Mouse (Mus musculus) myocyte (in vitro differentiated cells): Measurements from ENCODE around the gene Aox3. TPM values are rescaled to one million over a fixed set of nuclear protein-coding genes. Genes with fewer than 3 reads are reported as not detected.

Experiments used
- H3K27me3 ChIP-seq: one replicate; pipeline ENCODE4 v1.6.1; 2011; ENCODE audit not compliant: control insufficient read depth, insufficient read depth, insufficient read length
- H3K36me3 ChIP-seq: one replicate; pipeline ENCODE4 v1.6.1; 2011; ENCODE audit not compliant: control insufficient read depth, insufficient read depth
- H3K4me2 ChIP-seq: one replicate; pipeline ENCODE4 v1.6.1; 2011; ENCODE audit warnings: low read depth, control low read depth
- H3K4me3 ChIP-seq: one replicate; pipeline ENCODE4 v1.5.1; 2011; ENCODE audit warnings: mild to moderate bottlenecking, control low read depth, moderate library complexity
- H3K79me2 ChIP-seq: one replicate; pipeline ENCODE4 v1.6.1; 2011; ENCODE audit not compliant: control insufficient read depth, insufficient read depth
- H3ac ChIP-seq: one replicate; pipeline ENCODE4 v1.6.1; 2011; ENCODE audit not compliant: control insufficient read depth, insufficient read length
- CEBPB ChIP-seq: IDR thresholded peaks from 2 replicates; pipeline ENCODE4 v1.6.1; 2011; ENCODE audit warnings: mild to moderate bottlenecking, moderate library complexity; ENCODE audit not compliant: poor library complexity, insufficient read depth, severe bottlenecking
- E2F4 ChIP-seq: IDR thresholded peaks from one replicate; pipeline ENCODE4 v1.6.1; 2011; ENCODE audit warnings: mild to moderate bottlenecking, control low read depth, moderate library complexity; ENCODE audit not compliant: insufficient read depth
- MAX ChIP-seq: IDR thresholded peaks from one replicate; pipeline ENCODE4 v1.6.1; 2011; ENCODE audit warnings: low read depth, mild to moderate bottlenecking, control low read depth
- MYOD1 ChIP-seq, 3 experiments: IDR thresholded peaks; one replicate each; pipeline ENCODE4 v1.6.1; 2011; ENCODE audit warnings: control low read depth in 2 of 3, low read depth in 2 of 3, mild to moderate bottlenecking in 2 of 3, moderate library complexity in 1 of 3; ENCODE audit not compliant: insufficient read length in 2 of 3, control insufficient read depth in 1 of 3
- MYOG ChIP-seq, 3 experiments: IDR thresholded peaks; one replicate each; pipeline ENCODE4 v1.6.1; 2011; ENCODE audit warnings: control low read depth in 2 of 3, low read depth in 2 of 3, mild to moderate bottlenecking in 2 of 3; ENCODE audit not compliant: insufficient read length in 2 of 3, control insufficient read depth in 1 of 3, insufficient read depth in 1 of 3
- POLR2A ChIP-seq: IDR thresholded peaks from one replicate; pipeline ENCODE4 v1.6.1; 2011; ENCODE audit warnings: low read depth, mild to moderate bottlenecking, control low read depth, moderate library complexity; ENCODE audit not compliant: insufficient read length
- POLR2AphosphoS2 ChIP-seq: IDR thresholded peaks from one replicate; pipeline ENCODE4 v1.6.1; 2011; ENCODE audit warnings: low read depth, control low read depth; ENCODE audit not compliant: insufficient read length
- REST ChIP-seq: IDR thresholded peaks from one replicate; pipeline ENCODE4 v1.6.1; 2011; ENCODE audit warnings: mild to moderate bottlenecking, control low read depth, moderate library complexity; ENCODE audit not compliant: insufficient read depth, insufficient read length
- SRF ChIP-seq: IDR thresholded peaks from one replicate; pipeline ENCODE4 v1.6.1; 2011; ENCODE audit warnings: low read depth; ENCODE audit not compliant: control insufficient read depth, insufficient read length
- TCF12 ChIP-seq: IDR thresholded peaks from one replicate; pipeline ENCODE4 v1.6.1; 2011; ENCODE audit warnings: mild to moderate bottlenecking, control low read depth; ENCODE audit not compliant: poor library complexity, insufficient read depth, severe bottlenecking
- TCF3 ChIP-seq: IDR thresholded peaks from one replicate; pipeline ENCODE4 v1.6.1; 2011; ENCODE audit warnings: low read depth, control low read depth; ENCODE audit not compliant: insufficient read length
- USF1 ChIP-seq: IDR thresholded peaks from one replicate; pipeline ENCODE4 v1.6.1; 2011; ENCODE audit warnings: low read depth, mild to moderate bottlenecking, control low read depth, moderate library complexity
- polyA plus RNA-seq: library from polyadenylated mRNA; unstranded; fragments of >200 nt; fragmentation: generic; extraction: Trizol; gene quantifications from one replicate; pipeline ENCODE4 v1.2.1, GENCODE M21; 2012; ENCODE audit warnings: missing spikeins

Gene Aox3
- polyA plus RNA-seq, 1 experiment: not detected

DNA sequence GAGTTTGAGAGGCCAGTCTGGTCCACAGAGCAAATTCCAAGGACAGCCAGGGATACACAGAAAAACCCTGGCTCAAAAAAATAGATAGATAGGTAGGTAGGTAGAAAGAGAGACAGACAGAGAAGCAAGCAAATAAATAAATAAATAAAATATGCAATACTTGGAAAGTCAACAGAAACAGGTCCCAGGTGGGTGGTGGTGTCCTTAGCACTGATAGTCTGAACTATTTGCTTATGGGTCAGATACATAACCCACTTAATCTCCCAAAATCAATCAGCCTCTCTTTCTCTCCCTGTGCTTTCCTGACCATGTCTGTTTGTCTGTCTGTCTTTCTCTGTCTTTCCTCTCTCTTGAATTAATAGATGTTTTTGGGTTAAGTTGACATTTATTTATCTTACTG, 35.0 kb upstream of the Aox3 start:
- no peak overlapping the region for H3K4me2 ChIP-seq
- no peaks in the 10 kb centered on the region for H3K27me3 ChIP-seq
- no peak overlapping the region for H3K4me3 ChIP-seq
- peaks cover 18% of the 10 kb centered on the region for H3K36me3 ChIP-seq
- no peaks in the 10 kb centered on the region for H3K79me2 ChIP-seq
- no peak overlapping the region for H3ac ChIP-seq
- TF ChIP-seq SRF: no peak
- no peak for TF ChIP-seq USF1
- TF ChIP-seq POLR2A: no peak
- TF ChIP-seq CEBPB: no peak
- no peak for TF ChIP-seq E2F4
- no peak for TF ChIP-seq MAX
- TF ChIP-seq TCF12: no peak
- TF ChIP-seq REST: no peak
- no peak for TF ChIP-seq MYOD1 (IDR thresholded peaks at IDR 0.05; ENCODE audit: control insufficient read depth in 1 of 3, insufficient read length in 2 of 3, low read depth in 2 of 3)
- TF ChIP-seq TCF3: no peak
- no peak for TF ChIP-seq MYOG (IDR thresholded peaks at IDR 0.05; ENCODE audit: control insufficient read depth in 1 of 3, insufficient read depth in 1 of 3, insufficient read length in 2 of 3, low read depth in 2 of 3)
- no peak for TF ChIP-seq POLR2AphosphoS2

DNA sequence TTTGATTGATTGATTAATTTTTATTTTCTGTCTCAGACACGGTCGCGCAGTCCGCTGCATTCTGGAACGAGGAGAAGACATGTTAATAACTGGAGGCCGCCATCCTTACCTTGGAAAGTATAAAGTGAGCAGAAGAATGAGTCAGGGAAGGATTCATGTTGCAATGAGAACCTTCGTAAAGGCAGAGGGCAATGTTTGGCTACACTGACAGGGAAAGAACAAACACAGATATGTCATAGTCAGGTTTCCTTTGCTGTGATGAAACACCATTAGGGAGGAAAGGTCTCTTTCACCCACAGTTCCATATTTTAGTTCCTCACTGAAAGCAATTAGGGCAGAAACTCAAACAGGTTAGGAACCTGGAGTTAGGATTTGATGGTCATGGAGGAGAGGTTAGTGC, 34.5 kb upstream of the Aox3 start:
- no peaks in the 10 kb centered on the region for H3K27me3 ChIP-seq
- H3K4me2 ChIP-seq: no peak overlapping the region
- H3K4me3 ChIP-seq: no peak overlapping the region
- H3ac ChIP-seq: no peak overlapping the region
- H3K36me3 ChIP-seq: peaks cover 13% of the 10 kb centered on the region
- no peaks in the 10 kb centered on the region for H3K79me2 ChIP-seq
- TF ChIP-seq MYOD1 (IDR thresholded peaks at IDR 0.05; ENCODE audit: control insufficient read depth in 1 of 3, insufficient read length in 2 of 3, low read depth in 2 of 3) (no peak), SRF (no peak), POLR2AphosphoS2 (no peak), E2F4 (no peak), MYOG (IDR thresholded peaks at IDR 0.05; ENCODE audit: control insufficient read depth in 1 of 3, insufficient read depth in 1 of 3, insufficient read length in 2 of 3, low read depth in 2 of 3) (no peak), USF1 (no peak), POLR2A (no peak)

DNA sequence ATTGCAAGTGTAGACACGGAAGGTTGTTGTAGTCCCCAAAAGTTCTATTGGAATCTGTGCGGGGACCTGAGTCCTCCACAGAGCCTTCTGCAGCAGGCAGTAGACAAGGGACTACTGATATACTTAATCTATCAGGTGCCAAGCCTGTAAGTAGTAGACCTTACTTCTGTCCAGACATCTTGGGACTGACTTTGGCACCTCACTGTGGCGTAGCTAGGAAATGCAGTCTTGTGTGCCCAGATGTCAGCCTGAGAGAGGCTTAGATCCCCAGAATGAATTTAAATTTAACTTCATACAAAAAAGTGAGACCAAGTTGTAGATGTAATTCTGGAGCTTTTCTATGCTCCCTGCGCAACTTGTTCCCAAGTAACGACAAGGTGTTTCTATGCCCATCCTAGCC, 33.2 kb upstream of the Aox3 start:
- no peak overlapping the region for H3ac ChIP-seq
- no peak overlapping the region for H3K4me3 ChIP-seq
- H3K4me2 ChIP-seq: no peak overlapping the region
- no peaks in the 10 kb centered on the region for H3K79me2 ChIP-seq
- TF ChIP-seq SRF (no peak), E2F4 (no peak), MYOG (IDR thresholded peaks at IDR 0.05; ENCODE audit: control insufficient read depth in 1 of 3, insufficient read depth in 1 of 3, insufficient read length in 2 of 3, low read depth in 2 of 3) (no peak), USF1 (no peak), REST (no peak), POLR2AphosphoS2 (no peak), TCF3 (no peak), MYOD1 (IDR thresholded peaks at IDR 0.05; ENCODE audit: control insufficient read depth in 1 of 3, insufficient read length in 2 of 3, low read depth in 2 of 3) (no peak)
- no peaks in the 10 kb centered on the region for H3K27me3 ChIP-seq
- H3K36me3 ChIP-seq: peaks cover 12% of the 10 kb centered on the region

DNA sequence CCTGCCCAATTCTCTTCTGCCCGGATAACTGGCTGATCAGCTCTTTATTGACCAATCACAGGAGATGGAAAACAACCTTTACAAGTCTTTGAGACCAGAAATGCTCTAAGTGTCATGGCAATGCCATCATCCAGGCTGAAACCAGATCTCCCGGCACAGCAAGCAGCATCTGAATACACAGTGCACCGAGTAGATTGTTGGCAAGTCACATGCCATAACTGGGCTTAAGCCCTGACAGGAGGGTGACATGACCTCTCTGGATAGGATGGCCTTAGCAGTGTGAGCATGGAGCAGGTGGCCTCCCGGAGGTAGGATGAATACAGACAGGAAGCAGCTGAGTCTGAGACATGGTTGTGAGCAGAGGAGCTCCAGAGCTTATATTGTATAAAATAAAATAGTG, 32.5 kb upstream of the Aox3 start:
- no peak overlapping the region for H3K4me3 ChIP-seq
- H3ac ChIP-seq: no peak overlapping the region
- no peak overlapping the region for H3K4me2 ChIP-seq
- H3K27me3 ChIP-seq: no peaks in the 10 kb centered on the region
- TF ChIP-seq SRF (no peak), E2F4 (no peak), MYOG (IDR thresholded peaks at IDR 0.05; ENCODE audit: control insufficient read depth in 1 of 3, insufficient read depth in 1 of 3, insufficient read length in 2 of 3, low read depth in 2 of 3) (no peak), TCF3 (no peak), POLR2A (no peak), MYOD1 (IDR thresholded peaks at IDR 0.05; ENCODE audit: control insufficient read depth in 1 of 3, insufficient read length in 2 of 3, low read depth in 2 of 3) (no peak), USF1 (no peak), MAX (no peak)
- peaks cover 12% of the 10 kb centered on the region for H3K36me3 ChIP-seq
- no peaks in the 10 kb centered on the region for H3K79me2 ChIP-seq

DNA sequence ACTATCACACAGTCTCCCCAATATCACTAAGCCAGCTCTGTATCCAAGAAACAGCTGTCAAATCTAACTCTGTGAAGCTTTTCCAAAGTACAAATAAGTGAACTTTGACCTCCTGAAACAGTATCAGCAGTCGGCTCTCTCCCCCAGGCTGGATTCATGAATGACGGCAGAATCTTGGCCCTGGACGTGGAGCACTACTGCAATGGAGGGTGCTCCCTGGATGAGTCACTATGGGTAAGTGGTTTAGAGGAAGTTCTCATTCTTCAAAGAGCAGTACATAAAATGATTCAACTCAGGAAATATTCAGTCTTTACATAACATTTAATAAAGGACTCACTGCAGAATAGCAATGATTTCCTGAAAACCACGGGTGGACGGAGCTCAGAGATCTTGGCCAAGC, 31.6 kb upstream of the Aox3 start:
- Histone ChIP-seq H3ac (no peak overlapping the region), H3K4me3 (no peak overlapping the region), H3K4me2 (no peak overlapping the region), H3K36me3 (peaks cover 12% of the 10 kb centered on the region), H3K79me2 (no peaks in the 10 kb centered on the region), H3K27me3 (no peaks in the 10 kb centered on the region)
- TF ChIP-seq POLR2AphosphoS2: no peak
- no peak for TF ChIP-seq USF1
- no peak for TF ChIP-seq POLR2A
- TF ChIP-seq SRF: no peak
- TF ChIP-seq MAX: no peak
- no peak for TF ChIP-seq MYOG (IDR thresholded peaks at IDR 0.05; ENCODE audit: control insufficient read depth in 1 of 3, insufficient read depth in 1 of 3, insufficient read length in 2 of 3, low read depth in 2 of 3)
- no peak for TF ChIP-seq MYOD1 (IDR thresholded peaks at IDR 0.05; ENCODE audit: control insufficient read depth in 1 of 3, insufficient read length in 2 of 3, low read depth in 2 of 3)
- TF ChIP-seq TCF3: no peak
- TF ChIP-seq CEBPB: no peak
- no peak for TF ChIP-seq TCF12
- no peak for TF ChIP-seq E2F4
- TF ChIP-seq REST: no peak
